Mouse (Mus musculus) forebrain, embryonic 16.5 days (tissue): ENCODE results near the gene Gm3183. TPM values are rescaled to one million over a fixed set of nuclear protein-coding genes. Genes with fewer than 3 reads are reported as not detected.
"Not testable (repeated sequence)": the region's sequence is repeated elsewhere in the genome, so short reads cannot be mapped to it uniquely, and the experiment has no call there.

Experiments used
- ATAC-seq: fragments of 200-750 bp; cut with Nextera tagmentation; 2 replicates; pipeline ENCODE4 v1.8.0; 2017; ENCODE audit warnings: mild to moderate bottlenecking, moderate library complexity
- H3K27ac ChIP-seq: fragments of 300-500 bp; sonication (generic); 2 replicates; pipeline ENCODE4 v1.5.1; 2014; ENCODE audit warnings: low read length, control low read depth
- H3K27me3 ChIP-seq: fragments of 300-500 bp; sonication (generic); replicated peaks from 2 replicates; pipeline ENCODE4 v1.6.1; 2014; ENCODE audit warnings: low read length; ENCODE audit not compliant: control insufficient read depth, insufficient read depth
- H3K36me3 ChIP-seq: fragments of 300-500 bp; sonication (generic); 2 replicates; pipeline ENCODE4 v1.6.1; 2014; ENCODE audit not compliant: control insufficient read depth, insufficient read depth
- H3K4me1 ChIP-seq: fragments of 300-500 bp; sonication (generic); replicated peaks from 2 replicates; pipeline ENCODE4 v1.6.1; 2014; ENCODE audit warnings: low read length; ENCODE audit not compliant: control insufficient read depth, insufficient read depth
- H3K4me2 ChIP-seq: fragments of 300-500 bp; sonication (generic); 2 replicates; pipeline ENCODE4 v1.6.1; 2014; ENCODE audit warnings: mild to moderate bottlenecking, low read length, control low read depth
- H3K4me3 ChIP-seq: fragments of 300-500 bp; sonication (generic); replicated peaks from 2 replicates; pipeline ENCODE4 v1.5.1; 2014; ENCODE audit warnings: mild to moderate bottlenecking, low read length, control low read depth
- H3K9ac ChIP-seq: fragments of 300-500 bp; sonication (generic); replicated peaks from 2 replicates; pipeline ENCODE4 v1.6.1; 2014; ENCODE audit warnings: low read depth, low read length, control low read depth
- H3K9me3 ChIP-seq: fragments of 300-500 bp; sonication (generic); 2 replicates; pipeline ENCODE4 v1.6.1; 2016; ENCODE audit warnings: low read length; ENCODE audit not compliant: control insufficient read depth
- WGBS: fragments of 180-500 bp; shearing (Covaris S2); extraction: QIAGEN DNeasy Blood & Tissue Kit; methylation state at CpG from one replicate; pipeline ENCODE4 v1.1.7; 2014; 5-methylcytosine and 5-hydroxymethylcytosine counted together
- polyA plus RNA-seq: library from polyadenylated mRNA; unstranded; fragments of >200 nt; fragmentation: Nextera tagmentation; extraction: Ambion mirVana; gene quantifications from 2 replicates; pipeline ENCODE4 v1.2.1, GENCODE M21; 2015

Gm3183 gene
- not detected in 2 replicates for polyA plus RNA-seq

DNA sequence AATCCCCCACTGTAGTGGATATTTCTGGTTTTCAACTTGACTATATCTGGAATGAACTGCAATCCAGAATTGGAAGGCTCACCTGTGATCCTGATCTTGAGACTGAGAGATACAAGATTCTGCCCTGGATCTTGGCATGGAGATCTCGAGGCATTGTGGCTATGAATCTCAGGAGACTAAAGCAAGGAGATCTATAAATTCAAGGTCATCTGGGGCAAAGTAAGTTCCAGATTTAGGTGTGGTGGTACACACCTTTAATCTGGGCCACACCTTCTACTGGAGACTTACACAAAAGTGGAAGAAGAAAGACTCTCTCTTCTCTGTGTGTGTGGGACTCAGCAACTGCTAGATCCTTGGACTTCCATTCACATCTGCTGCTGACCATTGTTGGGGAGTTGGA, at the start of gene Gm3183:
Gene Gm3183 (plus strand): TSS at position 301 of the 400 bp plus-strand sequence.
- no CpG with 5 or more reads among the region's 1 CpGs for WGBS
- not testable (repeated sequence) for H3K9ac ChIP-seq, H3K36me3 ChIP-seq, H3K27ac ChIP-seq, H3K4me3 ChIP-seq, H3K4me2 ChIP-seq, H3K4me1 ChIP-seq, ATAC-seq, H3K27me3 ChIP-seq, H3K9me3 ChIP-seq

Other genes starting within 250 kb of the Gm3183 start
- not detected in 2 replicates for gene Gm3147, start 249.1 kb upstream of the Gm3183 start, polyA plus RNA-seq
- gene Gm6509, start 241.5 kb upstream of the Gm3183 start, polyA plus RNA-seq, result not detected in 2 replicates
- gene Gm6205, start 217.1 kb upstream of the Gm3183 start, polyA plus RNA-seq, result not detected in 2 replicates
- not detected in 2 replicates for gene Gm6367, start 123.2 kb downstream of the Gm3183 start, polyA plus RNA-seq
- not detected in 2 replicates for gene Gm7942, start 241.5 kb downstream of the Gm3183 start, polyA plus RNA-seq